Mouse (Mus musculus) c-Kit-positive CD71-positive TER-119-negative erythroid progenitor cells, embryonic 14.5 days (primary cell): ENCODE results near the gene Acly.

ENCODE experiments used
- DNase-seq: peaks from one replicate; pipeline ENCODE4 v3.0.0-alpha.2; 2013; ENCODE audit warnings: low read depth

The Acly gene

GRCm38 (mm10) chr11:100510556-100510955 lies 17.2 kb downstream of the Acly start:
- DNase-seq: no peak

DNA sequence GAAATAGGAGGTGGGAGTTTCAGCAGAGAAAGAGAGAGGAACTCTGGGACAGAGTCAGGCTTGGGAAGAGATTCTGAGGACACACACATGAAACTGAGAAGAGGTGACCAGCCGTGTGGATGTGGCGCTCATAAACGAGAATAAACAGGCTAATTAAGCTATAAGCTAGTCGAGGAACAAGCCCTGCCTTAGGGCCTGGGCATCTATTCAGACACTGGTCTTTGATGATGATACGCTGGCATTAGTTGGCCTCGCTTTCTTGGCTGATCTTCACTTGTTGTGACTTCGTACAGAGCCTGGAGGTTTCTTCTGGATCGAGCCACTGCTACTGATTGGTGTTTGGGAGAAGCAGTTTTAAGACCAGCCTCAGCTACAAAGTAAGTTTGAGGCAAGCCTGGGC lies 21.8 kb downstream of the Acly start:
- no peak for DNase-seq

GRCm38 (mm10) chr11:100504990-100505660 lies 22.7 kb downstream of the Acly start:
- no peak for DNase-seq

- DNase-seq: peak; percentile 27
These were observed 26.5 kb downstream of the Acly start for GRCm38 (mm10) chr11:100501321-100501720.

GRCm38 (mm10) chr11:100500651-100501050 lies 27.1 kb downstream of the Acly start:
- no peak for DNase-seq

- no peak for DNase-seq
These were observed 27.6 kb downstream of the Acly start for GRCm38 (mm10) chr11:100500241-100500640.

DNA sequence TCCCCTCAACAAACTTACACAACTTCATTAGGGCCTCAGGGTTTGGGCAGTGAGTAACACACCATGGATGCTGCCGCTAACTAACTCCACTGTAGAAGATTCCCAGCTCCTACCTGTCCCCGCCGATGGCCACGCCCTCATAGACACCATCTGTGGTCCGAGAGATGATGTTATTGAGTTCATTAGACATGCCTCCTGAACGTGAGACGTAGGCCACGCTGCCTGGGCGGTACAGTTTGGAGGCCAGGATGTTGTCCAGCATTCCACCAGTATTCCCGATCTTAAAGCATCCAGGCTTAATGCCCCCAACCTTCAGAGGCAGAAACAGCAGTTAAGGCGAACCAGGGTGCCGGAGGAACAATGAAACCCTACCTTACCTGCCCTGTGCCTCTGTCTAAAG lies 34.0 kb downstream of the Acly start:
- no peak for DNase-seq

DNA sequence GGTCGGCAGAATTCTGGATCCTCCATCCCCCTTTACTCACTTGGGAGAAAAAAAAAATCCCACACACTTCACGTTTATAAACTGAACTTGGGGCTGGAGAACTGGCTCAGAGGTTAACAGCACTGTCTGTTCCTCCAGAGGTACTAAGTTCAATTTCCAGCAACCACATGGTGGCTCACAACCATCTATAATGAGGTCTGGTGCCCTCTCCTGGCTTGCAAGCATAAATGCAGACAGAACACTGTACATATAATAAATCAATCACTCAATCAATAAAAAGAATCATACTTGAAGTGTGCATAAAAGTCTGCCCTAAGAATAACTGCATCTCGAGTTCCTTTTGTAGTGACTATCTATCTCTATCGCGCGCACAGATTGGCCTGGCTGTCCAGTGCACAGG lies 36.8 kb downstream of the Acly start:
- no peak for DNase-seq

GRCm38 (mm10) chr11:100485801-100486538 lies 41.8 kb downstream of the Acly start:
- DNase-seq: no peak

DNA sequence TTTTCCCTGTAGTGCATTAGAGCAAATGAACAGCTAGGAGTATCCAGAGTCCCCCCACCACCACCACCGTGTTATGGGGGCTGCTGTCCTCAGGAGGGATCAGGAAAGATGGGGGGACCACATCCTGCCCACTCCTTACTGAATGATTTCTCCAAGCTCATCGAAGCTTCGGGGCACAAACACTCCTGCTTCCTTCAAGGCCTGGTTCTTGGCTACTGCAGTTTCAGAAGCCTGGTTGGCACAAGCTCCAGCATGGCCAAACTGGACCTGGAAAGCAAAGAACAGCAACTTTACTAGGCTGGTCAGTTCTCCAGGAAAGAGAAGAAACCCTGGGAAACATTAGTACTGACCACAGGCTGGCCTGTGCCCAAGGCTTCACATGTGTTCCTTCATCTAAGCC lies 43.3 kb downstream of the Acly start:
- no peak for DNase-seq

GRCm38 (mm10) chr11:100479152-100479551 lies 48.6 kb downstream of the Acly start:
- no peak for DNase-seq

DNA sequence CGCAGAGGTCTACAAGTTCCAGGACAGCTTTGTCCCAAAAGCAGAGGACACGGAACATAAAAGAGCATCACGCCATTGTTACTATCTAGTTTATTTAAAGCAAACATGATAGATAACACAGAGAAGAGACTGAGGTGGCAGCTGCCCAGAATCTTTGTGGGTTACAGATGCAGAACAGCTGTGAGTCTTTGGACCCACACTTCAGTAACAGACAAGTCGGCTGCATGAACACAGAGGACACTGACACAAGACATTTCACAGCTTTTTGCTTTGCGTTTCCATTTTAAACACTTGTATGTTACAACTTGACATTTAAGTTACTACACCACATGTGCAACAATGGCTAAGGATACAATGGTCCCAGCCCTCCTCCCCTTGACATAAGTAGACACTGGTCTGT lies 51.5 kb downstream of the Acly start:
- no peak for DNase-seq

GRCm38 (mm10) chr11:100472935-100473295 lies 54.9 kb downstream of the Acly start:
- DNase-seq: no peak

GRCm38 (mm10) chr11:100472197-100472934 lies 55.4 kb downstream of the Acly start, which contains the start of gene Klhl11:
Klhl11 (minus strand) TSS chr11:100472741.
- DNase-seq: peak; percentile 87

GRCm38 (mm10) chr11:100471352-100472196 lies 56.2 kb downstream of the Acly start:
- DNase-seq: no peak

GRCm38 (mm10) chr11:100465833-100466232 lies 62.0 kb downstream of the Acly start:
- no peak for DNase-seq

DNA sequence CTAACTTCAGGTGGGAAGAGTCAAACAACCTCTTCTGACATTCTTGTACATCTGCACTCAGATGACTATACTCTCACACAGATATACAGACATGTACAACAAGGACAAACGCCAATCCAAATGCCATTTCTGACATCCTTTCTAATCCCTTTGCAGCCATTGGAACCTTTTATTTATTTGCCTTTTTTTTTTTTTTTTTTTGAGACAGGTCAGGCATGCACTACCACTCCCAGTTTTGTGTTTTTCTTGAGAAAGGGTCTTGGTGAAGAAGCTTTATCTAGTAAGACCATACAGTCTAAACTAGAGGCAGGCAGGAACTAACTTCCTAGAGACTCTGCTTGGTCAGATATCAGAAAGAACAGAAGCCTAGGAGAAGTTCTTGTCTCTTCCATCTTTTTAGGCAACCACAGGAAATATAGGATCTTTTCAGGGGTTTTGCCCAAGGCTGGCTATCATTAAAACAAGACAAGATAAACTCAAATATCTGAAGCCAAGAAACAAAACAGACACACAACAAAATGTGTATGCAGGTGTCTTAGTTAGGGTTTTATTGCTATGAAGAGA lies 62.5 kb downstream of the Acly start:
- DNase-seq: no peak

DNA sequence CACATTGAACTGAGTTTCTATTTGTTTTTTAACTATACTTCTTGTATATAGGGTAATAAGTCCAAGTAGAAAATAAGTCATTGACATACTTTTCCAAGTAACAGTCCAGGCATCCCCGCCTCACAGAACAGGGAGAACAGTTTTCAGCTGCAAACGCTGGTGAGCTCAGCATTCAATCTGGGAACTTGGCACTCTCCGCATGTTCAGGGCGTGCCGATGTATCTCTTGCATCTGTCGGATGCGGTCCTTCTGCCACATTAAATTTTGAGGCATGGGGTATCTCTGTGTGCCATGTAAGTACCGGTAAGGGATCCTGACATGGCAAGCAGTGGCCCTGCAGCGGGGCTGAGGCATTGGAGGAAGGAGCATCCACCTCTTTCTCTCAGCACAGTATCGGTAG lies 65.1 kb downstream of the Acly start:
- DNase-seq: no peak

GRCm38 (mm10) chr11:100457711-100458110 lies 70.1 kb downstream of the Acly start:
- DNase-seq: no peak

DNA sequence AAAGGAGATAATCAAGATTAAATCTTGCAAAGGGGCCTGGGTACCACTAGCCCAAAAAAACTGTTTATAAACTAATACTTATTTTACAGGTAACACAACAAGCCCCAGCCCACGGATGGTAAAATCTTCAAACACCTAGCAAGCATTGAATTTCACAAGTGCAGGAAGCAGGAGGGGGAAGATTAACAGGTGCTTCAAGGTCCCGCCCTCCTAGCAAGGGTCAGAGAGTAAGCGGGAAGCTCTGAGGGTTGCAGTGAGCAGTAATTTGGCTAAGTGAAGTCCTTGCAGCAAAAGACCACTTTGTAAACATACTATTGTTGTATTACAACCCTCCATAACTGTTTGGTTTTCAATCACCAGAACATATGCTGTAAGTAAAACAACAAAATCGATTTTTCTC lies 70.6 kb downstream of the Acly start:
- DNase-seq: no peak

DNA sequence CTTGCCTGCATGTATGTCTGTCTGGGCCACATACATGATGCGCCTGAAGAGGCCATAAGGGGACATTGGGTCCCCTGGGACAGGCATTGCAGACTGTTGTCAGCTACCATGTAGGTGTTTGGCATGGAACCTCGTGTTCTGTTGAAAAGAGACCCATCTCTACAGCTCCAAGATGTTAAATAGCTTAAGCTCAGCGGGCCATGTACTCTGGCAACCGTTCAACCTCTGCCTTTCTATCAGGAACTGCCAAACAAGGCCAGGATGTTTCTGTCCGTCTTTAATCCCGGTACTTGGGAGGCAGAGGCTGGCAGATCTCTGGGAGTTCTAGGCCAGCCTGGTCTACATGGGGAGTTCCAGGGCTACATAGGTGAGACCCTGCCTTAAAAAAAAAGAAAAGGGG lies 85.2 kb downstream of the Acly start:
- no peak for DNase-seq

- no peak for DNase-seq
These were observed 86.0 kb downstream of the Acly start, which contains the start of the genes Nt5c3b and Klhl10 for GRCm38 (mm10) chr11:100441797-100442196. Nt5c3b (minus strand) TSS chr11:100441808. Klhl10 (plus strand) TSS chr11:100441917.
